Mouse (Mus musculus) kidney, adult 2 months (tissue): Measurements from ENCODE around the gene Mapk8ip1.

Experiments used
- CTCF ChIP-seq: fragments of 200-500 bp; conservative IDR thresholded peaks from 2 replicates; pipeline ENCODE4 v1.5.1; 2011; ENCODE audit warnings: low read depth, mild to moderate bottlenecking, control low read depth, low read length, moderate library complexity, mixed read lengths; ENCODE audit not compliant: insufficient read depth, insufficient read length
- POLR2A ChIP-seq: fragments of 200-500 bp; IDR thresholded peaks from one replicate; pipeline ENCODE4 v1.6.1; 2011; ENCODE audit warnings: low read depth, low read length, control low read depth

GRCm38 (mm10) chr2:92359301-92359700 lies 41.8 kb downstream of the Mapk8ip1 start:
- TF ChIP-seq CTCF (no peak), POLR2A (no peak)
